Mouse (Mus musculus) lung, embryonic 15.5 days (tissue): ENCODE results near the gene Adgrl2. TPM values are rescaled to one million over a fixed set of nuclear protein-coding genes. Genes with fewer than 3 reads are reported as not detected.

Source experiments
- ATAC-seq: fragments of 200-750 bp; cut with Nextera tagmentation; 2 replicates; pipeline ENCODE4 v1.8.0; 2017; ENCODE audit warnings: moderate number of reproducible peaks, borderline replicate concordance; ENCODE audit not compliant: low FRiP score, low TSS enrichment; ENCODE audit errors: extremely low read depth
- H3K27ac ChIP-seq: fragments of 300-500 bp; sonication (generic); 2 replicates; pipeline ENCODE4 v1.5.1; 2015; ENCODE audit warnings: moderate library complexity, mild to moderate bottlenecking, inconsistent platforms
- H3K27me3 ChIP-seq: fragments of 300-500 bp; sonication (generic); 2 replicates; pipeline ENCODE4 v1.6.1; 2015; ENCODE audit warnings: inconsistent platforms
- H3K36me3 ChIP-seq: fragments of 300-500 bp; sonication (generic); 2 replicates; pipeline ENCODE4 v1.6.1; 2015; ENCODE audit warnings: inconsistent platforms
- H3K4me1 ChIP-seq: fragments of 300-500 bp; sonication (generic); 2 replicates; pipeline ENCODE4 v1.6.1; 2015; ENCODE audit warnings: inconsistent platforms
- H3K4me2 ChIP-seq: fragments of 300-500 bp; sonication (generic); 2 replicates; pipeline ENCODE4 v1.6.1; 2015; ENCODE audit warnings: inconsistent platforms, mild to moderate bottlenecking, moderate library complexity
- H3K4me3 ChIP-seq: fragments of 300-500 bp; sonication (generic); 2 replicates; pipeline ENCODE4 v1.5.1; 2015; ENCODE audit warnings: mild to moderate bottlenecking, inconsistent platforms
- H3K9ac ChIP-seq: fragments of 300-500 bp; sonication (generic); 2 replicates; pipeline ENCODE4 v1.6.1; 2015; ENCODE audit warnings: inconsistent platforms
- H3K9me3 ChIP-seq: fragments of 300-500 bp; sonication (generic); 2 replicates; pipeline ENCODE4 v1.6.1; 2016; ENCODE audit warnings: inconsistent platforms
- WGBS: fragments of 180-500 bp; shearing (Covaris S2); methylation state at CpG from one replicate; pipeline ENCODE4 v1.1.7; 2015; 5-methylcytosine and 5-hydroxymethylcytosine counted together
- polyA plus RNA-seq: library from polyadenylated mRNA; unstranded; fragments of >200 nt; fragmentation: Nextera tagmentation; extraction: Ambion mirVana; gene quantifications from 2 replicates; pipeline ENCODE4 v1.2.1, GENCODE M21; 2015

Adgrl2 gene
- polyA plus RNA-seq, 1 experiment from 2014 or later, result 62.1 TPM

GRCm38 (mm10) chr3:148865234-148865633, 125.1 kb downstream of the Adgrl2 start:
- WGBS, result 71% methylated on average over 7 of the region's 7 CpGs
- no peak overlapping the region for H3K4me3 ChIP-seq
- no peak overlapping the region for H3K27ac ChIP-seq

GRCm38 (mm10) chr3:148861860-148862259, 128.5 kb downstream of the Adgrl2 start:
- peaks cover 35% of the 10 kb centered on the region for H3K36me3 ChIP-seq
- H3K4me3 ChIP-seq, result no peak overlapping the region
- no peak overlapping the region for H3K4me2 ChIP-seq
- H3K27ac ChIP-seq, result no peak overlapping the region
- no peak for ATAC-seq
- H3K9me3 ChIP-seq, result no peaks in the 10 kb centered on the region
- no peaks in the 10 kb centered on the region for H3K27me3 ChIP-seq
- 70% methylated on average over 7 of the region's 7 CpGs for WGBS
- no peaks in the 10 kb centered on the region for H3K4me1 ChIP-seq
- no peak overlapping the region for H3K9ac ChIP-seq

More at GRCm38 (mm10) chr3:148865234-148865633, 125.1 kb downstream of the Adgrl2 start:
- Histone ChIP-seq H3K4me1 (no peaks in the 10 kb centered on the region), H3K36me3 (peaks cover 18% of the 10 kb centered on the region), H3K9ac (no peak overlapping the region), H3K4me2 (no peak overlapping the region), H3K9me3 (no peaks in the 10 kb centered on the region), H3K27me3 (no peaks in the 10 kb centered on the region)
- no peak for ATAC-seq

DNA sequence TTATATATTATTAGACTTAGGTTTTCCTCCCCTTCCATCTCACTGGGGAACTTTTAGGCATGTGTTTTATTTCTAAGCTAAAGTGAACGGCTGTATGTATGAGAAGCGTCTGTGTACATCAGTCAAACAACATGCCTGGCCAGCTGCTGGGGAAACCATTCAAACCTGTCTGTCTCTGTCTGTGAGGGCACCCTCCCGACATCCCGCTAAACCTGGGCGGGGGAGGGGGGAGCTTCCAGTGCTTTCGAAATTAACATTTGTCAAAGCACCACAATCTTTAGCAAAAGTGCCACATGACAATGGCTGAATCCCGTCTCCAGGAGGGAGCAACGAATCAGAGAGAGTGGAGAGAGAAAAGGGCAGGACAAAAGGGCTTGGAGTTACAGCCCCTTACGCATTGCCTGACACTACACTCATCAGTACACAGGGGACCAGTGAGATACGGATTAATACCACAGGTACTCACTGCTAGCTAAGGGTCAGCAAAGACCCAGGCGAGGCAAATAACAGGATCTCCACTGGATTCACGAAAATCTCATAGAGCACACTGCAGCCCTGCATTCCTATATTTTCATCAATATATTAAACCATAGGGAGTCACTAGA, 135.9 kb downstream of the Adgrl2 start:
- H3K36me3 ChIP-seq, result peaks cover 31% of the 10 kb centered on the region
- H3K4me3 ChIP-seq, result no peak overlapping the region
- no peaks in the 10 kb centered on the region for H3K9me3 ChIP-seq
- no peak overlapping the region for H3K4me2 ChIP-seq
- H3K27me3 ChIP-seq, result no peaks in the 10 kb centered on the region
- ATAC-seq, result no peak
- H3K27ac ChIP-seq, result no peak overlapping the region
- WGBS, result 32% methylated on average over 12 of the region's 12 CpGs
- peaks cover 6% of the 10 kb centered on the region; the same call in 1 of the 2 replicates for H3K4me1 ChIP-seq
- H3K9ac ChIP-seq, result no peak overlapping the region

DNA sequence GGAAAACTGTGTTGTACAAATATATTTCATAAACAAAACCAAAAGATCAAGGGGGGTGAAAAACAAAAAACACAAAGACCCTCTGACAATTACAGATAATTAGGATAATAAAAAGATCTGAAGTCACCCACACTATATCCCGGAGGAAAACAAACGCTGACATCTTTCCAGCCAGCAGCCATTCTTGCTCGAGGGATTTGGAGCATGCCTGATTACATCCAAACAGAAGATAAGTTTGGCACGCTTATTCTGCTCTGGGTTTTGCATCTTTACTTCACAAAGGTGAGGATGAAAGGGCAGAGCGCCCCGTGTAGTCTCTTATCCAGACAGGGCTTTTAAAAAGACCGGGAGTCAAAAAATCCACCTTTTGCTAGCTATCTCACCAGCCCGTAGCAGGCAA, 137.0 kb downstream of the Adgrl2 start:
- H3K36me3 ChIP-seq, result peaks cover 31% of the 10 kb centered on the region

DNA sequence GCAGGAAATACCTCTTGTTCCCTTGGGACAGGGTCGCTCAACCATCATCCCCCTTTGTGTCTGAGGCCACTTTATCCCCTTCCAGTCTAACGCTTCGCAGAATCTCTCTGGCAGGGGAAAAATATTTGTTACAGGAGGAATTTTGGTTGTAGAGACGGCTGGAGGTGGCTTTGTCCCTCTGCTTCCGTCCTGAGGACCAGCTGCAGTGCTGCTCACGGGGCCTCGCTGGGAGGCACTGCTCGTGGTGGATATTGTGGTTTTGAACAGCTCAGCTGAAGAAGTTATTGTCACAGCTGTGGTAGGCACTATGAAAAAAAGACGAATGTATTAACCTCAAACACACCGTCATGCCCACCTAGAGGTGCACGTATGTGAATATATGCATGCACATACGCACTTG, 137.8 kb downstream of the Adgrl2 start:
- H3K27ac ChIP-seq, result no peak overlapping the region
- ATAC-seq, result no peak

More for the DNA sequence above, 137.0 kb downstream of the Adgrl2 start:
- H3K4me2 ChIP-seq, result no peak overlapping the region
- no peaks in the 10 kb centered on the region for H3K9me3 ChIP-seq
- H3K4me1 ChIP-seq, result peaks cover 6% of the 10 kb centered on the region; the same call in 1 of the 2 replicates
- H3K27me3 ChIP-seq, result no peaks in the 10 kb centered on the region
- WGBS, result 40% methylated on average over 8 of the region's 8 CpGs
- H3K27ac ChIP-seq, result no peak overlapping the region
- H3K9ac ChIP-seq, result no peak overlapping the region
- no peak for ATAC-seq
- no peak overlapping the region for H3K4me3 ChIP-seq

DNA sequence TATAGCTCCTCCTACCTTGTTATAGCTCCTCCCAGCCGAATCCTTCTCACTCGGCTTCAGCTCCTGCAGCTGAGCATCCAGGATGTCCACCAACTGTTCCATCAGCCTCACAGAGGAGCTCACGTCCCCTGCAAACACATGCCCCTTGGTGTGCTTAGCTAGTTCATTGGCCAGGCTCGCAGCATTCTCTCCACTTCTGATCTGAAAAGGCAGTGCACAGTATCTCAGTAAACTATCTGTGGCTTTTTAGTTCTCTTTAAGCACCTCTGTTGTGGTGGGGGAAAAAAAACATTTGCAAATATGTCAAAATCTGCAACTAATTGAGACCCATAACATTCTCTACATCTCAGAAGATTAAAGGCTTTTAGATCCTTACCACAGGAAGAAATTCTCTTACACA, 139.5 kb downstream of the Adgrl2 start:
- 86% methylated on average over 4 of the region's 4 CpGs for WGBS
- no peak overlapping the region for H3K4me3 ChIP-seq

More for the DNA sequence above, 137.8 kb downstream of the Adgrl2 start:
- Histone ChIP-seq H3K4me3 (no peak overlapping the region), H3K36me3 (peaks cover 34% of the 10 kb centered on the region), H3K27me3 (no peaks in the 10 kb centered on the region), H3K4me1 (peaks cover 6% of the 10 kb centered on the region; the same call in 1 of the 2 replicates), H3K4me2 (no peak overlapping the region), H3K9me3 (no peaks in the 10 kb centered on the region), H3K9ac (no peak overlapping the region)
- 80% methylated on average over 12 of the region's 12 CpGs for WGBS

DNA sequence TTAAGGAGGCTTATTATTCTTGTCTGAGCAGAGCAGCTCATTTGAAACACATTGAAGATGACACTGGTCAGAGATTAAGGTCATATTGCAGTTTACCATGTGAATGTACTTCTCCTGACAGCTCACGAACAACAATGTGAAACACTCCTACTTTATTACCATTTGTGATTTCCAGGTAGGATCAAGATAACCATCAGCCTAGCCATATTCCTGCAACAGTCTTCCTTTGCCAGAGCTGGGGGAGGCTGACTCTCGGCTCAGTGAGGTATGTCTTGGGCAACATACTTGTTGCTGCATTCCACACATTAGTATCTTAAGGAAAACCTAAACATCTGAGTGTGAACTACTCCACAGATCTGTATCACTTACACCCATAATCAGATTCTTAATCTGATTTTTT, 142.0 kb downstream of the Adgrl2 start:
- 80% methylated on average over 2 of the region's 2 CpGs for WGBS
- Histone ChIP-seq H3K9me3 (no peaks in the 10 kb centered on the region), H3K9ac (no peak overlapping the region), H3K4me2 (no peak overlapping the region), H3K27me3 (no peaks in the 10 kb centered on the region), H3K4me3 (no peak overlapping the region), H3K27ac (no peak overlapping the region), H3K4me1 (no peaks in the 10 kb centered on the region), H3K36me3 (peaks cover 51% of the 10 kb centered on the region)
- ATAC-seq, result no peak

More for the DNA sequence above, 139.5 kb downstream of the Adgrl2 start:
- H3K9me3 ChIP-seq, result no peaks in the 10 kb centered on the region
- no peak for ATAC-seq
- H3K27ac ChIP-seq, result no peak overlapping the region
- no peaks in the 10 kb centered on the region for H3K27me3 ChIP-seq
- peaks cover 44% of the 10 kb centered on the region for H3K36me3 ChIP-seq
- H3K4me1 ChIP-seq, result peaks cover 6% of the 10 kb centered on the region; the same call in 1 of the 2 replicates
- no peak overlapping the region for H3K9ac ChIP-seq
- H3K4me2 ChIP-seq, result no peak overlapping the region

GRCm38 (mm10) chr3:148844182-148844581, 146.2 kb downstream of the Adgrl2 start:
- H3K27me3 ChIP-seq, result no peaks in the 10 kb centered on the region
- H3K4me2 ChIP-seq, result no peak overlapping the region
- 84% methylated on average over 6 of the region's 6 CpGs for WGBS
- H3K4me1 ChIP-seq, result no peaks in the 10 kb centered on the region
- H3K9me3 ChIP-seq, result no peaks in the 10 kb centered on the region
- no peak overlapping the region for H3K27ac ChIP-seq
- no peak overlapping the region for H3K4me3 ChIP-seq
- H3K9ac ChIP-seq, result no peak overlapping the region
- H3K36me3 ChIP-seq, result peaks cover 35% of the 10 kb centered on the region
- ATAC-seq, result no peak

- H3K36me3 ChIP-seq, result peaks cover 36% of the 10 kb centered on the region
- H3K4me3 ChIP-seq, result no peak overlapping the region
Measured at GRCm38 (mm10) chr3:148842533-148842932, 147.8 kb downstream of the Adgrl2 start.

DNA sequence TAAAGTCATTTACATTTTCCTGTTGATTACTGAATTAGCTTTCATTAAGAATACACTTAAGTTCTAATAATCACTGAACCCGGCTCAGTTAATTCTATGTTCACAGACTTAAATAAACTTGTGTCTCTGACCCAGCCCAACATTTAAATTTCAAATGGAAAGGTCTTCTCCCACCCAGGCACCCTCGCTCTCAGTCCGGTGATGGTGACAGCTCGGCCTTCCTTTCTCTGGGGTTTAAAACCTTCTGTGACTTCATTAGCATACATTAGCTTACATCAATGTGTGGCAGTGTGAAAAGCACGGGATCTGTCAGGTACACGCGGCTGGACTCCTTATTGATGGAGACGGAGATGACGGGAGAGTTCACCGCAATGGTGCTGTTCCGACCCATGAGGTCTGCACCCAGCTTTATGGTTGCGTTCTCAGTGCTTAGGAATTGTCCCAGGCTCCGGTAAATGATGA, 151.5 kb downstream of the Adgrl2 start:
- 90% methylated on average over 13 of the region's 13 CpGs for whole genome bisulfite sequencing
- H3K36me3 ChIP-seq, result peaks cover 51% of the 10 kb centered on the region
- H3K27me3 ChIP-seq, result no peaks in the 10 kb centered on the region
- no peak overlapping the region for H3K4me3 ChIP-seq
- H3K9ac ChIP-seq, result no peak overlapping the region
- no peaks in the 10 kb centered on the region for H3K4me1 ChIP-seq
- no peak overlapping the region for H3K4me2 ChIP-seq
- ATAC-seq, result no peak
- no peaks in the 10 kb centered on the region for H3K9me3 ChIP-seq
- no peak overlapping the region for H3K27ac ChIP-seq

More at GRCm38 (mm10) chr3:148842533-148842932, 147.8 kb downstream of the Adgrl2 start:
- ATAC-seq, result no peak
- Histone ChIP-seq H3K9ac (no peak overlapping the region), H3K4me1 (no peaks in the 10 kb centered on the region), H3K9me3 (no peaks in the 10 kb centered on the region), H3K27me3 (no peaks in the 10 kb centered on the region), H3K4me2 (no peak overlapping the region), H3K27ac (no peak overlapping the region)
- 67% methylated on average over 7 of the region's 7 CpGs for WGBS

- peaks cover 57% of the 10 kb centered on the region for H3K36me3 ChIP-seq
- no peak overlapping the region for H3K27ac ChIP-seq
- H3K27me3 ChIP-seq, result no peaks in the 10 kb centered on the region
- H3K9me3 ChIP-seq, result no peaks in the 10 kb centered on the region
- no peak for ATAC-seq
- WGBS, result 76% methylated on average over 13 of the region's 13 CpGs
- H3K4me1 ChIP-seq, result no peaks in the 10 kb centered on the region
- H3K4me3 ChIP-seq, result no peak overlapping the region
- H3K9ac ChIP-seq, result no peak overlapping the region
- no peak overlapping the region for H3K4me2 ChIP-seq
Measured at GRCm38 (mm10) chr3:148838095-148838834, 152.1 kb downstream of the Adgrl2 start.

- no peak overlapping the region for H3K4me3 ChIP-seq
- no peaks in the 10 kb centered on the region for H3K4me1 ChIP-seq
- 93% methylated on average over 12 of the region's 12 CpGs for WGBS
- peaks cover 73% of the 10 kb centered on the region for H3K36me3 ChIP-seq
- H3K27me3 ChIP-seq, result no peaks in the 10 kb centered on the region
- H3K4me2 ChIP-seq, result no peak overlapping the region
- ATAC-seq, result no peak
- H3K9me3 ChIP-seq, result no peaks in the 10 kb centered on the region
- H3K27ac ChIP-seq, result no peak overlapping the region
- no peak overlapping the region for H3K9ac ChIP-seq
Measured at GRCm38 (mm10) chr3:148835136-148835535, 155.2 kb downstream of the Adgrl2 start.
